Mouse (Mus musculus): ENCODE measurements at regions not wholly inside any gene's neighbourhood (a gene's known extent, or its start where the extent isn't known, plus 50 kb on each side); places are given as distances from the start of the nearest gene placed in this dataset.
"Not testable (repeated sequence)": the region's sequence is repeated elsewhere in the genome, so short reads cannot be mapped to it uniquely, and the experiment has no call there.

GRCm38 (mm10) chr12:77025431-77025879, 63.5 kb upstream of the Max start:
- Histone ChIP-seq H3K9me3 (ENCODE audit: control insufficient read depth, low read length) (no peaks in the 10 kb centered on the region), H3K27me3 (ENCODE audit: control insufficient read depth, insufficient read depth, low read length) (no peaks in the 10 kb centered on the region), H3K9ac (ENCODE audit: low read depth, low read length, severe bottlenecking) (no peak overlapping the region), H3K36me3 (ENCODE audit: control insufficient read depth, insufficient read depth, low read length) (no peaks in the 10 kb centered on the region), H3K4me1 (ENCODE audit: control insufficient read depth, insufficient read depth, low read length) (peaks cover 3% of the 10 kb centered on the region), H3K4me3 (replicated peaks; ENCODE audit: low read length) (no peak overlapping the region), H3K27ac (replicated peaks; ENCODE audit: low read depth, low read length) (no peak overlapping the region), H3K4me2 (replicated peaks; ENCODE audit: low read depth, low read length, severe bottlenecking) (no peak overlapping the region)
- no peak for TF ChIP-seq POLR2A (IDR thresholded peaks at IDR 0.05; ENCODE audit: borderline replicate concordance, extremely low read depth, insufficient read depth, insufficient read length)
- WGBS, result 65% methylated on average over 7 of the region's 7 CpGs
- DNase-seq (ENCODE audit: low spot score) (no peak), ATAC-seq (ENCODE audit: low FRiP score, low read depth) (no peak)

DNA sequence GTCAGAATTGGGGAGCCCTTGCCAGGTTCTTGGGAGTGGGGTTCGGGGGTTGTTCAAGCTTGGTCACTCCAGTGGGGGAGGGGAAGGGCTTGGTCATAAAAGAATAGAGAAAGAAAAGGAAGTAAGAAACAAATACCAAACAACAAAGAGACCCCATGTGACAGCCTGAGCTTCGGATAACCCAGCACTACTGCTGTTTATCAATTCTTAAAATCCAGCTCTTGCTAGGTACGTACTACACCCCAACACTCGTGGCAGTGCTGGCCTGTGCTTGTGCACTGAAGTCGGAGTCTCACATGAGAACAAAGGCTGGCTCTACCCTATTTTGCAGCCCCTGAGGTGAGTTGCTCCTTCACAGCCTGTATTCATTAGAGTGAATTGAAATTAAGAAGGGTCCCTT, 60.5 kb upstream of the Max start:
- no peak for ATAC-seq (ENCODE audit: low FRiP score, low read depth)
- 35% methylated on average over 5 of the region's 5 CpGs for WGBS
- H3K9ac ChIP-seq (ENCODE audit: low read depth, low read length, severe bottlenecking), result no peak overlapping the region
- no peaks in the 10 kb centered on the region for H3K27me3 ChIP-seq (ENCODE audit: control insufficient read depth, insufficient read depth, low read length)
- no peak overlapping the region for H3K4me2 ChIP-seq (replicated peaks; ENCODE audit: low read depth, low read length, severe bottlenecking)
- no peak overlapping the region for H3K4me3 ChIP-seq (replicated peaks; ENCODE audit: low read length)
- H3K4me1 ChIP-seq (ENCODE audit: control insufficient read depth, insufficient read depth, low read length), result peaks cover 3% of the 10 kb centered on the region
- no peaks in the 10 kb centered on the region for H3K9me3 ChIP-seq (ENCODE audit: control insufficient read depth, low read length)
- TF ChIP-seq POLR2A (IDR thresholded peaks at IDR 0.05; ENCODE audit: borderline replicate concordance, extremely low read depth, insufficient read depth, insufficient read length), result no peak
- no peak for DNase-seq (ENCODE audit: low spot score)
- H3K27ac ChIP-seq (replicated peaks; ENCODE audit: low read depth, low read length), result peak overlapping the region; percentile 33; the same call in 1 of the 2 replicates
- no peaks in the 10 kb centered on the region for H3K36me3 ChIP-seq (ENCODE audit: control insufficient read depth, insufficient read depth, low read length)

DNA sequence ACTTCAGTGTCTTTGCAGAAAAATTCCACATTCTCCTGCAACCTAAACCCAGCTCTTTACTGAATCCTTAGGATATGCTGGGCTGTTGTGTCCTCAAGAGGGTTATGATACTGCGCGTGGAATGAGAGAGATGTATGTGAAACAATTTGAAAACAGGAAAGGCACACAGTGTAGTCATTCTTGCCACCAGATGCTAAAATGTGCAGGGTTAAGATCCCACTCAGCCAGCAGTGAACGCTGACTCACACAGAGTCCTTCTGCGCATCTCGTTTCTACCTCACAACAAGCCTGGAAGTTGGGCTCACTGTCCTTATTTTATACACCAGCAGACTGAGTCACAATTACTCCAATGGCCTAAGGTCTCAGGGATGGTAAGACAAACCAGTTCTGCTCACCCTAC, 59.9 kb upstream of the Max start:
- Histone ChIP-seq H3K9me3 (ENCODE audit: control insufficient read depth, low read length) (no peaks in the 10 kb centered on the region), H3K27ac (replicated peaks; ENCODE audit: low read depth, low read length) (no peak overlapping the region), H3K27me3 (ENCODE audit: control insufficient read depth, insufficient read depth, low read length) (no peaks in the 10 kb centered on the region), H3K9ac (ENCODE audit: low read depth, low read length, severe bottlenecking) (no peak overlapping the region), H3K4me1 (ENCODE audit: control insufficient read depth, insufficient read depth, low read length) (peaks cover 3% of the 10 kb centered on the region), H3K4me2 (replicated peaks; ENCODE audit: low read depth, low read length, severe bottlenecking) (no peak overlapping the region), H3K4me3 (replicated peaks; ENCODE audit: low read length) (no peak overlapping the region), H3K36me3 (ENCODE audit: control insufficient read depth, insufficient read depth, low read length) (no peaks in the 10 kb centered on the region)
- ATAC-seq (ENCODE audit: low FRiP score, low read depth) (no peak), DNase-seq (ENCODE audit: low spot score) (no peak)
- 89% methylated on average over 5 of the region's 5 CpGs for WGBS
- TF ChIP-seq POLR2A (IDR thresholded peaks at IDR 0.05; ENCODE audit: borderline replicate concordance, extremely low read depth, insufficient read depth, insufficient read length), result no peak

DNA sequence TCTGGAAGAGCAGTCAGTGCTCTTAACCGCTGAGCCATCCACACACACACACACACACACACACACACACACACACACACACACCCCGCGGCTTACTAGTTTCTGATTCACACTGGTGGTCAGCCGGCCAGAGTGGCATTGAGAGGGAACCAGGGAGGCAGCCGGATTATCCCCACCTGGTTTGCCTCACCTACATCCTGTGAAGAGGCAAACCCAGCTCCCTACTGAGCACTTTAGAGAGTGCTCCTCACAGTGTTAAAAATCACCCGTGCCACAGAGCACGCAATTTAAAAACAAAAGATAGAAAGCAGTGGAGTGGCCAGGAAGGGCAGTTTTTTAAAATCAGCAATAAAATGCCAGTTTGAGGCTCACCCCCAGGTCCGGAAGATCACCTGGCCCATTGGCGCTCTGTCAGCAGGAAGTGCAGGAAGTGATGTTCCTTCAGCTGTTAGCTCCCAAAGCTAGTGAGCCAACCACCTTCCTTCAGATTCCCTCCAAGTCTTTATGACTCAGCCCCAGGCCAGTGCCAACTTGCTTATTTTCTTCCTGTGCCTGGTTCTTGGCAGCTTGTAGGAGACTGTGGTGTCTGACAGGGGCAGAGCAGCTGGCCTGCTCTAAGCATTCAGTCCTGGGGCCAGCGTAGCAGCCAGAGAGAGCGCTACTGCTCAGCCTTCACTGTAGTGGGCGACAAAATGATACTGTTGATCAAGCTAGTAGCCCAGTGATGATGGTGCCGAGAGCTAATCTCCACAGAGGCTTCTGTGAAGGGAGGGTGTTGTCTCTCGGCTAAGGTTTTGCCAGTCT, 57.9 kb upstream of the Max start:
- ATAC-seq (ENCODE audit: low FRiP score, low read depth) (no peak), DNase-seq (ENCODE audit: low spot score) (peak; percentile 33)
- WGBS, result 64% methylated on average over 14 of the region's 14 CpGs

DNA sequence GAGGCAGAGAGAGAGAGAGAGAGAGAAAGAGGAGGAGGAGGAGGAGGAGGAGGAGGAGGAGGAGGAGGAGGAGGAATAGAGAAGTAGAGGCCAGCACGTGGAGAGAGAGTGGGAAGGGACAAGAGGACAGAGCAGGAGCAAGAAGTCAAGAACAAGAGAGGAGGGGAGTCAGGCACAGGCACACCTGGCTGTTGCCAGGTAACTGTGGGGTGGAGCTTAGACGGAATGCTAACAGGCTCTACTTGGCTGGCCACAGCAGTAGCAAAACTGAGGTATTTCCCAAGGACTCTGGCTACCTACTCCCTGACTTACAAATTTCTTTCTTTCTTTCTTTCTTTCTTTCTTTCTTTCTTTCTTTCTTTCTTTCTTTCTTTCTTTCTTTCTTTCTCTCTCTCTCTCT, 57.1 kb upstream of the Max start:
- not testable (repeated sequence) for H3K9me3 ChIP-seq (ENCODE audit: control insufficient read depth, low read length); H3K27ac ChIP-seq (replicated peaks; ENCODE audit: low read depth, low read length); H3K9ac ChIP-seq (ENCODE audit: low read depth, low read length, severe bottlenecking); H3K27me3 ChIP-seq (ENCODE audit: control insufficient read depth, insufficient read depth, low read length); H3K36me3 ChIP-seq (ENCODE audit: control insufficient read depth, insufficient read depth, low read length); ATAC-seq (ENCODE audit: low FRiP score, low read depth); DNase-seq (ENCODE audit: low spot score); H3K4me3 ChIP-seq (replicated peaks; ENCODE audit: low read length); H3K4me1 ChIP-seq (ENCODE audit: control insufficient read depth, insufficient read depth, low read length); H3K4me2 ChIP-seq (replicated peaks; ENCODE audit: low read depth, low read length, severe bottlenecking)
- 49% methylated on average over 2 of the region's 2 CpGs for WGBS

More for the DNA sequence above, 57.9 kb upstream of the Max start:
- no peaks in the 10 kb centered on the region for H3K9me3 ChIP-seq (ENCODE audit: control insufficient read depth, low read length)
- H3K4me1 ChIP-seq (ENCODE audit: control insufficient read depth, insufficient read depth, low read length), result peaks cover 3% of the 10 kb centered on the region
- H3K36me3 ChIP-seq (ENCODE audit: control insufficient read depth, insufficient read depth, low read length), result no peaks in the 10 kb centered on the region
- no peak overlapping the region for H3K9ac ChIP-seq (ENCODE audit: low read depth, low read length, severe bottlenecking)
- no peaks in the 10 kb centered on the region for H3K27me3 ChIP-seq (ENCODE audit: control insufficient read depth, insufficient read depth, low read length)
- no peak overlapping the region for H3K27ac ChIP-seq (replicated peaks; ENCODE audit: low read depth, low read length)
- TF ChIP-seq POLR2A (IDR thresholded peaks at IDR 0.05; ENCODE audit: borderline replicate concordance, extremely low read depth, insufficient read depth, insufficient read length), result no peak
- H3K4me2 ChIP-seq (replicated peaks; ENCODE audit: low read depth, low read length, severe bottlenecking), result no peak overlapping the region
- no peak overlapping the region for H3K4me3 ChIP-seq (replicated peaks; ENCODE audit: low read length)

All from limb, embryonic 14.5 days (tissue).